Mouse (Mus musculus): ENCODE measurements at regions not wholly inside any gene's neighbourhood (a gene's known extent, or its start where the extent isn't known, plus 50 kb on each side); places are given as distances from the start of the nearest gene placed in this dataset.

GRCm38 (mm10) chr2:169524429-169524828 lies 63.1 kb downstream of the Gm11011 start:
- H3K36me3 ChIP-seq (ENCODE audit: control insufficient read depth in 1 of 2, insufficient read depth in 2 of 2, low read length in 2 of 2): no peaks in the 10 kb centered on the region
- TF ChIP-seq MAFK (IDR thresholded peaks at IDR 0.05; ENCODE audit: borderline replicate concordance, low read depth, low read length) (no peak), MEF2A (IDR thresholded peaks at IDR 0.05; ENCODE audit: extremely low read depth, insufficient replicate concordance, low read depth, low read length, poor library complexity, severe bottlenecking) (no peak), NELFE (IDR thresholded peaks at IDR 0.05; ENCODE audit: low read depth, low read length) (no peak), POLR2AphosphoS2 (IDR thresholded peaks at IDR 0.05; ENCODE audit: low read length) (no peak), EP300 (IDR thresholded peaks at IDR 0.05; ENCODE audit: low read depth in 1 of 2, low read length in 2 of 2) (no peak), ZC3H11A (IDR thresholded peaks at IDR 0.05; ENCODE audit: low read depth, low read length) (no peak), ZMIZ1 (IDR thresholded peaks at IDR 0.05; ENCODE audit: low read depth, low read length) (no peak), TAL1 (IDR thresholded peaks at IDR 0.05; ENCODE audit: low read length) (no peak), TBP (IDR thresholded peaks at IDR 0.05; ENCODE audit: low read depth, low read length) (no peak), CHD2 (IDR thresholded peaks at IDR 0.05; ENCODE audit: low read length) (no peak), GABPA (IDR thresholded peaks at IDR 0.05; ENCODE audit: low read depth, low read length) (no peak), TCF12 (IDR thresholded peaks at IDR 0.05; ENCODE audit: low read depth, low read length) (no peak), CTCF (IDR thresholded peaks at IDR 0.05 in 2 of 3, conservative IDR thresholded peaks at IDR 0.05 in 1 of 3; ENCODE audit: control insufficient read depth in 1 of 3, insufficient read depth in 1 of 3, low read depth in 2 of 3, low read length in 3 of 3, poor library complexity in 1 of 3, severe bottlenecking in 1 of 3) (no peak), JUND (IDR thresholded peaks at IDR 0.05; ENCODE audit: low read depth, low read length) (no peak), POLR2AphosphoS5 (IDR thresholded peaks at IDR 0.05; ENCODE audit: borderline replicate concordance, low read depth, low read length) (no peak), NRF1 (IDR thresholded peaks at IDR 0.05; ENCODE audit: insufficient read depth, low read depth, low read length, poor library complexity, severe bottlenecking) (no peak), SMC3 (IDR thresholded peaks at IDR 0.05; ENCODE audit: low read depth, low read length) (no peak)

GRCm38 (mm10) chr2:169519941-169520340 lies 67.6 kb downstream of the Gm11011 start:
- no peak for DNase-seq (ENCODE audit: low read depth, low spot score)
- no peaks in the 10 kb centered on the region for H3K9me3 ChIP-seq (replicated peaks; ENCODE audit: insufficient read depth, low read length)
- no peak for TF ChIP-seq GATA1 (IDR thresholded peaks at IDR 0.05; ENCODE audit: low read depth, low read length)
- no peak for TF ChIP-seq SIN3A (IDR thresholded peaks at IDR 0.05; ENCODE audit: low read length)
- no peak for TF ChIP-seq MAFK (IDR thresholded peaks at IDR 0.05; ENCODE audit: borderline replicate concordance, low read depth, low read length)
- TF ChIP-seq ELF1 (IDR thresholded peaks at IDR 0.05; ENCODE audit: low read depth, low read length): no peak
- TF ChIP-seq MXI1 (IDR thresholded peaks at IDR 0.05; ENCODE audit: low read depth, low read length): no peak
- TF ChIP-seq CHD1 (IDR thresholded peaks at IDR 0.05; ENCODE audit: low read depth, low read length): no peak
- TF ChIP-seq HCFC1 (IDR thresholded peaks at IDR 0.05; ENCODE audit: low read depth, low read length): no peak
- TF ChIP-seq ZMIZ1 (IDR thresholded peaks at IDR 0.05; ENCODE audit: low read depth, low read length): no peak

More at GRCm38 (mm10) chr2:169524429-169524828, 63.1 kb downstream of the Gm11011 start:
- Histone ChIP-seq H3K4me1 (ENCODE audit: control insufficient read depth in 1 of 2, insufficient read depth in 2 of 2, low read length in 2 of 2) (no peaks in the 10 kb centered on the region), H3K4me3 (ENCODE audit: control insufficient read depth in 1 of 2, insufficient read depth in 1 of 2, low read depth in 2 of 2, low read length in 2 of 2) (no peak overlapping the region), H3K27ac (ENCODE audit: control insufficient read depth, low read depth, low read length) (no peak overlapping the region), H3K9me3 (replicated peaks; ENCODE audit: insufficient read depth, low read length) (no peaks in the 10 kb centered on the region), H3K9ac (ENCODE audit: control insufficient read depth, low read depth, low read length, poor library complexity, severe bottlenecking) (no peak overlapping the region), H3K27me3 (ENCODE audit: control insufficient read depth in 1 of 2, insufficient read depth in 2 of 2, low read length in 2 of 2) (no peaks in the 10 kb centered on the region), H3K79me2 (ENCODE audit: control insufficient read depth, insufficient read depth, low read length, poor library complexity) (no peaks in the 10 kb centered on the region)
- DNase-seq (ENCODE audit: low read depth, low spot score): no peak

More at GRCm38 (mm10) chr2:169519941-169520340, 67.6 kb downstream of the Gm11011 start:
- Histone ChIP-seq H3K27me3 (ENCODE audit: control insufficient read depth in 1 of 2, insufficient read depth in 2 of 2, low read length in 2 of 2) (no peaks in the 10 kb centered on the region), H3K79me2 (ENCODE audit: control insufficient read depth, insufficient read depth, low read length, poor library complexity) (no peaks in the 10 kb centered on the region), H3K4me3 (ENCODE audit: control insufficient read depth in 1 of 2, insufficient read depth in 1 of 2, low read depth in 2 of 2, low read length in 2 of 2) (no peak overlapping the region), H3K4me1 (ENCODE audit: control insufficient read depth in 1 of 2, insufficient read depth in 2 of 2, low read length in 2 of 2) (no peaks in the 10 kb centered on the region), H3K27ac (ENCODE audit: control insufficient read depth, low read depth, low read length) (no peak overlapping the region), H3K9ac (ENCODE audit: control insufficient read depth, low read depth, low read length, poor library complexity, severe bottlenecking) (no peak overlapping the region), H3K36me3 (ENCODE audit: control insufficient read depth in 1 of 2, insufficient read depth in 2 of 2, low read length in 2 of 2) (no peaks in the 10 kb centered on the region)

All from MEL (cell line).